Mouse (Mus musculus): ENCODE data around the gene Lamc1. TPM values are rescaled to one million over a fixed set of nuclear protein-coding genes. Genes with fewer than 3 reads are reported as not detected.
"Not testable (repeated sequence)": the region's sequence is repeated elsewhere in the genome, so short reads cannot be mapped to it uniquely, and the experiment has no call there.

Gene Lamc1
- total RNA-seq, 2 experiments from 2014 or later, result 1.3 to 3.0 TPM

DNA sequence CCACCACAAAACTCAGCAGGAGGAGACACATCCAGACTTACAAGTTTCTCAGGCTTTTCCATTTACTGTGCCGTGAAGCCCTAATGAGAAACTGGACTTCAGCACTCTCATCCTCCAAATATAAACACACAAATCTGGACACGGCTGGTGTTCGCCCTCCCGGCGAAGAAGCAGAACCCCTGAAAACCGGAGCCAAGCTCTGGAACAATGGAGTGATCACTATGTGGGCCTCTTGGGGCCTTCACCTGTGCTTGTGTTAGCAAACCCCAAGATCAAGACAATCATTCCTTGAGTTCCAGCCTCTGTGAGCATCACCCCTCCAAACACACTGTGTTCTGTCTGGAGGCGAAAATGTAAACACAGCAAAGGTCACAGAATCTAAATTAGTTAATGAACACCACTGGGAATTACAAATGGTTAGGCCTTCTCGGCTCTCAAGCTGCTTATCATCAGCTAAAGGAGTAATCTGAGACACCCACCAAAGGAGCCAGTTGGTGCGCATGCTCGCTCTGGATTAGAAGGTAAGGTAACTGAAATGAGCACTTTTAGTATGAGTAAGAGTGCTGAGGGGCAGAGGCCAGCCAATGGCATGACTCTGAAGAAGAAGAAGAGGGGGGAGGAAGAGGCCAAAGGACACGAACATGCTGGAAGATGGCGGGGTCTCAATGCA, 24.9 kb downstream of the Lamc1 start:
- ATAC-seq (replicated peaks; ENCODE audit: low FRiP score, low TSS enrichment, poor library complexity, severe bottlenecking), result no peak

DNA sequence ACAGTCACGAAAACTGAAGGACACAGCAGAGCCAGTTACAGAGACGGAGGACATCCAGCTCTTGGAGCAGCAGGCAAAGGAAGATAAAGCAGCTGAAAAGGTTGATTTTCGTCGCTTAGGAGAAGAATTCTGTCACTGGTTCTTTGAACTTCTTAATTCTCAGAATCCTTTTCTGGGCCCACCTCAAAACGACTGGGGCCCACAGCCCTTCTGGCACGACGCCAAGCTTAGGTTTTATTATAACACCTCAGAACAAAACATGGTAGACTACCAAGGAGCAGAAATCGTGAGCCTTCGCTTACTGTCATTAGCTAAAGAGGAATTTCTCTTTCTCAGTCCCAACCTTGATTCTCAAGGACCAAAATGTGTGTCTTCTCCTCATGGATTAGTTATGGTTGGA, 26.9 kb downstream of the Lamc1 start:
- not testable (repeated sequence) for ATAC-seq (replicated peaks; ENCODE audit: low FRiP score, low TSS enrichment, poor library complexity, severe bottlenecking)

DNA sequence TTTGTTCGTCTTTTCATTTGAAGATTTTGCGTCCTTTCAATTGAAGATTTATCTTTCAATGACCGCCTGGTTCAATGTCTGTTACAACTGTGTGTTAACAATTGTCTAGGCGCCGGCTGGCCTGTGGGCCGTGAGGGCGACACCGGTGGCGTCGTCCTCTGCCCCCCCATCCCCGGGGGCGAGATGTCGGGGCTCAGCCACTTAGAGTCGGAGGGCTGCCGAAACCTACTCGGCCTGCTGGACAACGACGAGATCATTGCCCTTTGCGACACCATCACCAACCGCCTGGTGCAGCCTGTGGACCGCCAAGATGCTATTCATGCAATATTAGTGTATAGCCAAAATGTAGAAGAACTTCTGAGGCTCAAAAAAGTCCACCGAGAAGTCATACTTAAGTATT, 27.3 kb downstream of the Lamc1 start:
- not testable (repeated sequence) for ATAC-seq (replicated peaks; ENCODE audit: low FRiP score, low TSS enrichment, poor library complexity, severe bottlenecking)

DNA sequence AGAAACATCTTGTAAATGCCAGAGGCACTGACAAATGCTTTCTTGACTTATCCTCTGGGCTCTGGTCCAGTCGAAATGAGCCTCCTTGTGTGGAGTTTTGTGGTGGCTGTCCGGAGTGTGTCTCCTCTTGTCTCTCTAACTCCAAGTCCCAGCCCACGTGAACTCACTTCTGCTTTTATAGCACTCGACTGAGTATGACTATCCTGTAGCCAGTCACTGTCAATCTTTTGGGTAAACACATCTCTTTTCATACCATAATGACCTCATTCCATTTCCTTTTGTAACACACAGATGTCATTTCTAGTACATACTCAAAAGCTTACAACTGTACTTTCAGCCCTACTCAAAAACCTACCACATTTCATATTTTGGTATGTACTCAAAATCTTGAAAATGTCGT, 33.1 kb downstream of the Lamc1 start:
- ATAC-seq (replicated peaks; ENCODE audit: low FRiP score, low TSS enrichment, poor library complexity, severe bottlenecking), result not testable (repeated sequence)

DNA sequence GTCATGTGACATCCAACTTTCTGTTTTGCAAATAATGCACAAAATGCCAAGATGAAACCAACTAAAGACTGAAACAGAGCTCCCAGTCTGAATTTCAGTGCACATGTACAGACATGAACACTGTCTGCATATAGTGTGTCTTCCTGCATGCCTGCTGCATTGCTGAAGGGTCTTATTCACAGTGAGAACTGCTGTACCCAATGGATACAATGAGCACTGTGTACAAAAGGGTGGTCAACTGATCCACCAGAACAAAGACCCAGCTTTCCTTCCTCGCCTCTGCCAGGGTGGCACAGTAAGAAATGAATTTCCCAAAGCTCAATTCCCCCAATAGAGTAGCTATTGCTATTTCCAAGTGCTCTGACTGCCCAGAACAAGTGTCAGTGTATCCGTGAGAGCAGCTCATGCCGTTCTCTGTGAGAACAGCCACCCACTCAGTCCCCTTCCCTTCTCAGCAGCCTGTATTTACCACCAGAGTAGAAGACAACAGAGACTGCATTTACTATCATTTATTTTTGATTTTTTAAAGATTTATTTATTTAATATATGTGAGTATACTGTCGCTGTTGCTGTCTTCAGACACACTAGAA, 34.7 kb downstream of the Lamc1 start:
- ATAC-seq (replicated peaks; ENCODE audit: low FRiP score, low TSS enrichment, poor library complexity, severe bottlenecking), result not testable (repeated sequence)

DNA sequence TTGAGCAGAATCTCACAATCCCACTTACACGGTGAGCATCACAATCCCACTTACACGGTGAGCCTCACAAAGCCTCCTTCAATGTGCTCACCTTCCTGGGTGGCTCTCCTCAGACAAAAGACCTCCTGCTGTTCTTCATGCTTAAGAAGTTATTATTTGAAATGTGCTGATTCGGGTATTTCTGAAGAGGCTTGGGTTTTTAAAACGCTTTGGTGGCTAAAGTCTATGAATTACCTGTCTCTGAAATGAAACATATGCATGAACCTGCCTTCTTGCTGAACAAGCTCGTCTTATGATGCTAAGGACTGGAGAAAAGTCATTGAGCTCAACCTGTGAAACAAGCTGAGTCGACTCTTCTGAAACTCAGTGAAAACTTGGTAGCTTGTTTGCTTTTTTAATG, 36.6 kb downstream of the Lamc1 start:
- no peak for ATAC-seq (replicated peaks; ENCODE audit: low FRiP score, low TSS enrichment, poor library complexity, severe bottlenecking)

DNA sequence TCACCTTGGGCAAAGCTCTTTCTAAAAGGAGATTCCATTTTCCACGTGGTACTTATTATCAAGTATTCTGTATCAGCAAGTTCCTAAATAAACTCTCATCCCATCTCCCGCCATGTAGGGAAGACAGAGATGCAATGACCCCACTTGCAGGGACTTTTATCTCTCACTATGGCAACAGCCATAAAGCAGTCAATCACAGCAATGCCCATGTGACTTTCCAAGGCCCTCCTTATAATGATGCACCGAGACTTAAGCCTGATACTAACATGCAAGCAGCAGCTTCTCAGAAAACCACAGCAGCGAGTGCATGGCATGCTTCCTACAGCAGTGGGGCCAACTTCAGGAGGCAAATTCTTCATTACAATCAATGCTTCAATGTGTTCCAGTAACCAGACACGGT, 39.7 kb downstream of the Lamc1 start:
- no peak for ATAC-seq (replicated peaks; ENCODE audit: low FRiP score, low TSS enrichment, poor library complexity, severe bottlenecking)

DNA sequence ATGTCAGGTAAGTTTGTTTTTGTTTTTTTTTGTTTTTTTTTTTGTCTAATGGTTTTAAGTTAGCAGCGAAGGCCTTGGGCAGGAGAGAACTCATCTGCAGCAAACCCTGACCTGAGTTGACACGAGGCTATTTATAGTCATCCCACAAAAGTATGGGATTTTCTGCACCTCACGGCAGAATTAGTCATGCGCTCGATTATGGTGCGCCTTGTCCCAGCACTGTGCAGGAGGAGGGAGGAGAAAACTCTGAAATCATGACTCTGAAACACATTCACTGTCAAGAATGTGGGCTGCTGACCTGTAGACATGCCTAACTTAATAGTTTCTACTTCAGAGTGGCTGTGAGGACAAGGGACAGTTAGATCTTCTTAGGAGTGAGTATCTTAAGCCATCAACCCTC, 40.4 kb downstream of the Lamc1 start:
- no peak for ATAC-seq (replicated peaks; ENCODE audit: low FRiP score, low TSS enrichment, poor library complexity, severe bottlenecking)

DNA sequence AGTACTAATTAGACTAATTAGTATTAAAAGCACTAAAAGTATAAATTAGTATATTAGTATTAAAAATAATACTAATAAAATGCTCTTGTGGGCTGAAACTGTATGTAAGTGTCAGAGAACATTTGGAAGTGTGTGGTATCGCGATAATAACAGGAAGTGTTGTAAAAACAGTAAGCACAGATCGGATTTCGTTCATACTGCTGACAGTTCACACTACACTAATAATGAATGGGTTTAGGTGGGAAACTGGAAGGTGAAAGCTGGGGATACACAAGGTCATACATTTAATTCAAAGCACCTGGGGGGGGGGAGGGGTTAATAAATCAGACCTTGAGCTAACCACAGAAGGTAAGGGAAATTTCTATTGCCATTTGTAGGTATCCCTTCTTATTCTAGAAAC, 41.2 kb downstream of the Lamc1 start:
- ATAC-seq (replicated peaks; ENCODE audit: low FRiP score, low TSS enrichment, poor library complexity, severe bottlenecking), result no peak

DNA sequence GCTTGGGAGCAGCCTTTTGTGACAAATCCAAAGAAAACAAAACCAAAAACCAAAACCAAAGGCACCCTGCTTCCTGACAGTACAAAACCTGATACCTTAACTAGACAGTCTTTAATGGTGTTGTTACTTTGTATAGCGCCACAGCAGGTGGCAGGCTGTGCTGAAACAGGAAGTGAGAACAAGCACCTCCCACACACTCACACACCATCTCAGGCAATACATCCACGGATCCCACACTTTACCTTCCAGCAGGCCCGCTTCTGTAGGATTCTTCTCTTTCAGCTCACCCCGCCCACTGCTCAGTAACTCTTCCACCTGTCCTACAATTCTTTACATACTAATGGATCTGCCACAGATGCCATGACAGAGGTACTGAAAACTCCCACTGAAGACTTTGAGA, 44.6 kb downstream of the Lamc1 start:
- ATAC-seq (replicated peaks; ENCODE audit: low FRiP score, low TSS enrichment, poor library complexity, severe bottlenecking), result no peak

DNA sequence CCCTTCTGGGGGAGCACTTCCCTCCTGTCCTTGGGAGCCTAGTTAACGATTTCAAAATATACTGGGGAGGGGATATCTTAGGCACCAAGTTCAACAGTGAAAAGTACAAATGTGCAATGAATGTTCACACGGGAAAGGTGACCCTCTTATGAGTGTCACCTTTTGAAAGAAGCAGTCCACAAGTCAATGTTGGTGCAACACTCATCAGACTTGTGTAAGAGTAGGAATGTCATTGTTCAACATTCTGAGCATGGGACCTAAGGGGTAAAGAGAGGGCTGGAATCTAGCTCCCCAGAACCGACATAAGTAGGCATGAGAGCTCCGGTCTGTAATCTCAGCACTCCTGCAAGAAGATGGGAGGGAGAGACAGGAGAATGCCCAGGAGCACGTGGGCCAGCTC, 45.1 kb downstream of the Lamc1 start:
- ATAC-seq (replicated peaks; ENCODE audit: low FRiP score, low TSS enrichment, poor library complexity, severe bottlenecking), result no peak

DNA sequence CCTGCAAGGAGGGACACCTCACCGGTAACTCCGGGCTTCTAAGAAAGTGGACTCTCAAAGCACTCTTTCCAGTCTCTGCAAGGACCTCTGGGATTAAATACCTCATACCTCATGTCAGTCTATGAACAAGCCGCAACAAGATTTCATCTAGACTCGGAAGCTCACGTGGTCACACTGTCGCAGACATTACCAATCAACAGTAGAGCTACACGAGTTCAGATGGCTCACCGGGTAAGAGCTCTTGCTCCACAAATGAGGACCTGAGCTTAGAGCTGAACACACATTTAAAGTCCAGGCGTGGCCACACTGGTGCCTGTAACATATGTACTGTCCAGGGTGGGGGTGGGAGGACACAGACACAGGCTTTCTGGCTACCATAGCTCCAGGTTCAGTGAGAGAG, 46.4 kb downstream of the Lamc1 start:
- 0 out of 2 replicates have a peak, but pooled peaks have one; percentile 22 for ATAC-seq (replicated peaks; ENCODE audit: low FRiP score, low TSS enrichment, poor library complexity, severe bottlenecking)

DNA sequence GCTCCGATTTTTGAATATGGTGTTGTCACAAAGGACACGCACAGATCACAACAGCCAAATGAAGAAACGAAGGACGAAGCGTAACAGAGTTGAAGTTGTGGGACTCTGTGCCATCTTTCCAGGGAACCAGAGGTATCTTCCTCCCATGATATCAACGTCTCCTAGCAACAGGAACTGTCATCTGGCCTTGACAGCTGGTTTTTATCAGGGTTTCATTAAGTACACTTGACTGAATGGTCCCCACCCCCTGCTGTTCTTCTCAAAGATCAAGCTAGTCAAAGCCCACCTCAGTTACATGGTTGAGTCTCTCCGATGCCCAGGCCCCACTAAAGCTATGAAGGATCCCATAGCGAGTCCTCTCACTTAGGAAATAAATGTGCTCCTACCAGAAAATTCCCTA, 47.4 kb downstream of the Lamc1 start:
- no peak for ATAC-seq (replicated peaks; ENCODE audit: low FRiP score, low TSS enrichment, poor library complexity, severe bottlenecking)

DNA sequence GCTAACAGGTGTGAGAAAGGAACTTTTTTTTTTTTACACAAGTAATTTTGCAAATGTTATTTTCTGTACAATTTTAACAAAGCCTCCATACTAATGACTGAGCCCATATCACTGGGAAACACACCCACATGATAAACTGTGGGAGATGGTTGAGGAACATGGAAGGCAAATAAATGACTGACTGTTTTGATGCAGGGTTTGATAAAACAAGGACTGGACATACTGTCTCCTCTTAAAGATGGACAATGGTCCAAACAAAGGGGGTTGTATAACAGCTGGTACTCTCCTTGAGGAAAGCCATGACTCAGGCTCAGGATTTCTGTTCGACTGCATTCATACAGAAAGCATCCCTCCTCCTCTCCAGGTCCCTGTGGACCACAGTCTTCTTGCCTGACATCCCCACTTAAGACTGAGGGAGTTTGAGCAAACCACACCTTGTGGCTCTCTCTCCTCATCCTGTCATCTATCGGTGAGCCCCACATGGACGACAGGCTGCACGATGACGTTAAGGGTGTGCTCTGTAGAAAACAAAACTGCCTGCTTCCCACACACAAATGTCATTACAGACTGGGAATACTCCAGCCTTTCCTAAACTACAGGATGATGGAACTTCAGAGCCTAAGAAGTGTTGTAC, 50.1 kb downstream of the Lamc1 start:
- no peak for ATAC-seq (replicated peaks; ENCODE audit: low FRiP score, low TSS enrichment, poor library complexity, severe bottlenecking)

DNA sequence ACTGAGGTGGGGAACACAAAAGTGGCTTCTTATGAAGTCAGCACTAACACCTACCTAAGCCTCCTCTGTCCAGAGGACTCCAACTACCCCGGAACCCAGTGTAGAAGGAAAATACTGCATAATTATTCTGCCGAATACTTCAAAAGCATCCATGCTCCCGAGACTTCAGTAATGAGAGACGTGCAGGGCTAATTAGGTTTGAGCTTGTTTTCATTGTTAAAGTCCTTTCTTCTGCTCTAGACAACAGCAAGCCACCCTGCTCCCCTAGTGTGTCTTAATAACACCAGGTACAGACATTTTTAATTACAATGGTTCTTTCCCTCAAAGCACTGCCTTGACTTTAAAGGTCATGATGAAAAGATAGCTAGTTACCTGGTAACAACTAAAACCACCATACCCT, 51.1 kb downstream of the Lamc1 start:
- ATAC-seq (replicated peaks; ENCODE audit: low FRiP score, low TSS enrichment, poor library complexity, severe bottlenecking), result no peak

DNA sequence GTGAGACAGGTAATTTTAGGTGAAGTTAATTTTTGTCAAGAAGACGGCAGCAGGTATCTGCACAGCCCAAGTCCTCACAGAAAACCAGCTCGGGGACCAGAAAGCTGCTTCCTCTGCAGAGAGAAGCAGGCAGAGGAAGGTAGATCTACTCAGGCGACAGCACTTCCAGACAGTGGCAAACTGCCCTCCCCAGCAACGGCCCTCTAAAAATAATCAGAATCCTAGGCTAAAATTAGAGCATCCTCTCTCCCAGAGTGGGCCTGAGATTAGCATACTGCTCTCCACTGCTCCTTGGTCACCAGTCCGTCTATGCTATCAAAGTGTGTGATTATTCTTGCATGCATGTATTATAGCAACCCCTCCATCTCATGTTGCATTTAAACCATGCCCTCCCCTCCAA, 52.2 kb downstream of the Lamc1 start:
- no peak for ATAC-seq (replicated peaks; ENCODE audit: low FRiP score, low TSS enrichment, poor library complexity, severe bottlenecking)

DNA sequence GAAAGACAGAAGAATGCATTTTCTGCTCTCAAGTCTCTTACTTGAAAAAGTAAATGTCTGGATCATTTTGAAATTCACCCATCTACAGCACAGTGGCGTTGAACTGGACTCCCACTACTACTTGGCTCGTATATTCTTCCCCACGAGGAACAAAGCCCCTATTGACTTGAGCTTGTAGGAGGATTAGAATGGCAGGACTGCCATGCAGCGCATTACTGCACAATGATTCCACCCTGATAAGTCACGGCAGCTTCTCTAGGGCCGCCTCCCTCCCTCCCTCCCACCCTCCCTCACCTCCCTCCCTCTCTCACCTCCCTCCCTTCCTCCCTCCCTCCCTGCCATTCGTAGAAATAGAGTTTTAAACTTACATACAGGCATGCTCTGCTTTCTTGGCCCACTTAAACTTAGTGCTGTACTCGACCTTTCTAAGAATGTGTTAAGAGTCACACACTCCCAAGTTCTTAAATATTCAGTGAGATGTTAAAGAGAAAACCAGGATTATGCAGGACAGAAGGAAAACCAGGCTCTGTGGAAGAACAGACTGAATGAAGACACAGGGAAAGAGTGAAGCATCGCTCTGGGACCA, 54.5 kb downstream of the Lamc1 start:
- no peak for ATAC-seq (replicated peaks; ENCODE audit: low FRiP score, low TSS enrichment, poor library complexity, severe bottlenecking)

DNA sequence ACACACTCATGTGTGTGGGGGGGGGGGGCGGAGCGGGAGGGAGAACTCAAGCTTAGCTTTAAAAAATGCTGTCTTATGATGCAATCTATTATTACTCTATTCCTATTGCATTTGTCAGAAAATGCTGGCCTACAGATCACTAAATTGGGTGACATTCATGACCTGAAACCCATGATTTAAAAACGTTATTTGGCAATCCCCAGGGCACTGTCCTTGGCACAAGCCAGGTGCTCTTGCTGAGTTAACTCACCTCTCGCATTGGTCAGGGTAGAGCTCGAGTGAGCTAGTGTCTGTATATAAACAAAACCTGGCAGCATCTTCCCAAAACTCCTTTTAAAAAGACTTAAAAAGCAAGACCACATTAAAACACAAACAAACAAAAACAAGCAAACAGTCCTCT, 57.1 kb downstream of the Lamc1 start:
- no peak for ATAC-seq (replicated peaks; ENCODE audit: low FRiP score, low TSS enrichment, poor library complexity, severe bottlenecking)

DNA sequence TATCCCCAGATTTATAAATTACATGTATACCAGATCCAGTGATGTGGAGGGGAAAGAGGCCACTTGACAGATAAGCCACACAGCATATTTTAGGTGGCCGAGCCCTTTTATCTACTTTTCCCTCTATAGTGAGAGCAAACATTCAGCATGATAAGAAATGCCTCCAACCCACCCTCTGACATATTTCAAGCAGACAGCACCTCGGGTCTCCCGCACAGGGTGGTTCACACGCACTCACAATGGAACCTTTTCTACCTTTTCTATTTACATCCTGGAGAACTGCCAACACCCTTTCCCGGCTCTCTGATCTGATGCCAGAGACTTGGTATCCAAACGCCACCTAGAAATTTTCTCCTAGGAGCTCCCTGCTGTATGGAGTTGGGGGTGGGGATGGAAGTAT, 58.0 kb downstream of the Lamc1 start:
- no peak for ATAC-seq (replicated peaks; ENCODE audit: low FRiP score, low TSS enrichment, poor library complexity, severe bottlenecking)

DNA sequence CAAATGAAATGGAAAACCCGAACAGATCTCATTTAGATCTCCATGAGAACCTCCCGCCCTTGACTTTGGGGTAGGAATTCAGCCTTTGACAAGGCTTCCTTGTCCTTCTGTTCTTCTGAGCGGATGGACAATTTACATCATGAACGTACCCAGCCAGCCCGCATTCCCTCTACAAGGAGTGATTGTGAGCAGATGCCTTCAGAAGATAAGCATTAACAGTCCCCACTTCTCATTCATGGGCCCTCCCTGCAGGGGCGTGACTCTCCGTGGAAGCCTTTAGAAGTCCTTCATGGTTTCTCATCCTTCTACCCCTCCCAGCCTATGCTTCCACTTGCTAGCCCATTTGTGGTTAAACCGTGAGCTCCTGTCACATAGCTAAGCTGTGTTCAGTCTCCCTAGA, 58.9 kb downstream of the Lamc1 start:
- ATAC-seq (replicated peaks; ENCODE audit: low FRiP score, low TSS enrichment, poor library complexity, severe bottlenecking), result peak; percentile 74

DNA sequence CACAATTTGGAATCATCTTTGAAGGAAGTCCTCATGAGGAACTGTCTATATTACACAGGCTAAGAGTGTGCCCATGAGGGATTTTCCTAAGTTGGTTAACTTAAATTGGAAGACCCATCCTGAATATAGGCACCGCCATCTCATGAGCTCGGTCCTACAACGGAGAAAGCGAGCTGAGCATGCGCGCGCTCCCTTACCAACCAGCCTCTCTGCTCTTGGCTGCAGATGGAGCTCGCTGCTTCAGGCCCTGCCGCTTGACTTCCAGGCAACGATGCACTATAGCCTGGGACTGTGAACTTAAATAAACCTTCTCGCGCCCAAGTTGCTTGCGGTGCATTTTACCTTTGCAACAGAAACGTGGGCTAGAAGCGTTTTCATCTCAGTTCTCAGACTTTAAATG, 61.8 kb downstream of the Lamc1 start:
- ATAC-seq (replicated peaks; ENCODE audit: low FRiP score, low TSS enrichment, poor library complexity, severe bottlenecking), result no peak

Measured in megakaryocyte-erythroid progenitor cell, adult 5-6 weeks (primary cell).